Mouse (Mus musculus) testis, adult 2 months (tissue): ENCODE results near the gene Ahcy.
"Not testable (repeated sequence)": the region's sequence is repeated elsewhere in the genome, so short reads cannot be mapped to it uniquely, and the experiment has no call there.

Experiments used
- CTCF ChIP-seq: fragments of 200-500 bp; IDR thresholded peaks from 2 replicates; pipeline ENCODE4 v1.5.1; 2012; ENCODE audit warnings: low read depth, mild to moderate bottlenecking, inconsistent platforms, low read length, moderate library complexity; ENCODE audit not compliant: control insufficient read depth, insufficient read depth, insufficient replicate concordance
- POLR2A ChIP-seq: fragments of 200-500 bp; IDR thresholded peaks from 2 replicates; pipeline ENCODE4 v1.6.1; 2012; ENCODE audit warnings: low read depth, mild to moderate bottlenecking, inconsistent platforms, low read length, moderate library complexity; ENCODE audit not compliant: control insufficient read depth

GRCm38 (mm10) chr2:155020247-155020826 is 54.0 kb downstream of the Ahcy start:
- TF ChIP-seq CTCF, POLR2A: not testable (repeated sequence)
